Mouse (Mus musculus) adrenal gland, adult 2 months (tissue): ENCODE measurements around the gene Fkbp2. TPM values are rescaled to one million over a fixed set of nuclear protein-coding genes. Genes with fewer than 3 reads are reported as not detected.

Experiments
- DNase-seq: peaks from one replicate; pipeline ENCODE4 v3.0.0; 2021
- polyA plus RNA-seq: library from polyadenylated mRNA; depleted of rRNA; stranded (reverse); fragments of >200 nt; gene quantifications from 2 replicates; pipeline ENCODE4 v1.2.3, GENCODE M21; 2012; rRNA removed
- total RNA-seq, 2 experiments: library from RNA; stranded (reverse); gene quantifications; 2 replicates each; pipeline ENCODE4 v1.2.3; 2021

Fkbp2 gene
- total and polyA plus RNA-seq, 3 experiments = 31.3 to 119 (median 110) TPM

DNA sequence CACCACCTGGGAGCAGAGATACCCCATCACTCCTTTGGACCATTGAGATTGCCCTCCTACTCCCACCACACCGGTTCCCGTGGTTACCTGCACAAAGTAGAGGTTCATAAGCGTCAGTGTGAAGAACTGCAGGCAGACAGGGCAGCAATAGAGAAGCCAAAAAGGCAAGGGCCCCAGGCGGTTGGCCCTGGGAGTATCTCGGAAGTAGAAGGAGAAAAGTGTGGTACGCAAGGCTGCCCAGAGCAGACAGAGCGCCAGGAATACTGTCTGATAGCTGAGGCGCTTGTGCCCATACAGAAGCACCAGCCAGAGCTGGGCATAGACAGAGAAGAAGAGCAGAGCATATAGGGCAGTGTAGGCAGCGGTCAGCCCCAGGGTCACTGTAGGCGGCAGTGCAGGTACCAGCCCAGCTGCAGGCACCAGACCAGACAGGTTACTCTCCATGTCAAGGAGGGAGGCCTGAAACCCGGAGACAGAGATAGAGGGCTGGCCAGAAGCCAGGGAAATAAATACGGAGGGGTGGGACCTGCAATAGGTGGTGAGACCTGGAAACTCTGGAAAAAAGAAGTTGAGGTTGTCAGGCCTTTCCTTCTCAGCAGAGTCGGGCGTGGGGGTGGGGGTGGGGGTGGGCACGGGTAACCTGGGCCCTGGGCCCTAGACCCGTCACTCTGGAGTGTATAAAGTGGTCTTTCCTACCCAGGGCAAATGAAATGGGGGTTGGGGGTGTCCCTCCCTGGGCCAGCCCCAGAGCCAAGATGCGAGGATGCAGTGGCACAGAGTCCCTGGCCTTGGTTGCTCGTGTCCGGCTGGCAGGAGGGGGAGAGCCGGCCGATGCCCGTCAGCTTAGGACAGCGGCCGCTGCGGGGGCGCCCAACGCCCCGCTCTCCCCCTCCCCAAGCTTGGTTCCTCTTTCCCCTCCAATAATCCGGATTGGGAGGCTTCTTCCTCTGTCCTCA, 39.6 kb downstream of the Fkbp2 start:
- peak; percentile 29 for DNase-seq

DNA sequence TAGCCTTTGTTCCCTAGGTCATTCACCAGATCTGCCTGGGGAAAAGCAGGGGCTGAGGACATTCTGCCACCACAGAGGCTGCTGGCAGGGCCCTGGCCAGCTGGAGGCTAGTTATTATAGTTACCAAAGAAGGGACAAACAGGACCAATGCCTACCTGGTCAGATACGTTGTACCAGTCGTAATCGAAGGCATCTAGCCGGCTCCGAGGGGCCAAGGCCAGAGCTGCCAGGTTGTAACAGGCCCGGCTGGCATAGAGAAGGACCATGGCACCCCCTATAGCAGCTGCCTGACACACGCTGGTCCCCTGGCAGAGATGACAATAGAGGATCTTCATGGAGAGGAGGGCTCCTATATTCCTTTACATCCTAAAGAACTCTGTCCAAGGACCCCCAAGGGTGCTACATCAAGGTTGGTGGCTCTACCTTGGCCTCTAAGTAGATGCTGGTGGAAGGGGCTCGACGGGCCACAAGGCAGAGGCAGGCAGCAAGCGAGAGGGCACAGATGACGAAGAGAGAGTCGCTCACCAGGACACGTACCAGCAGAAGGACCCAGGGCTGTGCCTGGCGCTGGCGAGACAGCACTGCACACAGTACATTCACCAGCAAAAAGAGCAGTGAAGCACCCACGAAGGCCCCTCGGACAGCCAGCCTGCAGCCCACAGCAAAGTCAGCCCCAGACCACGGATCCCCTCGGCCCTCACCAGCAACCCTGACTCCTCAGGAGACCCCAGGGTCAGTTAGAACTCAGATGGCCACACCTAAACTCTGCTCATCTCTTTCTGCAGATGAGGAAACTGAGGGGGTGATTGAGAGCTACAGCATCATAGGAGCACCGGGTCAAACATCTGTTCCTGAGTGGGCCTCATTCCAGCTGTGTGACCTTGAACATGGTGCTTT, 40.9 kb downstream of the Fkbp2 start:
- DNase-seq = no peak

DNA sequence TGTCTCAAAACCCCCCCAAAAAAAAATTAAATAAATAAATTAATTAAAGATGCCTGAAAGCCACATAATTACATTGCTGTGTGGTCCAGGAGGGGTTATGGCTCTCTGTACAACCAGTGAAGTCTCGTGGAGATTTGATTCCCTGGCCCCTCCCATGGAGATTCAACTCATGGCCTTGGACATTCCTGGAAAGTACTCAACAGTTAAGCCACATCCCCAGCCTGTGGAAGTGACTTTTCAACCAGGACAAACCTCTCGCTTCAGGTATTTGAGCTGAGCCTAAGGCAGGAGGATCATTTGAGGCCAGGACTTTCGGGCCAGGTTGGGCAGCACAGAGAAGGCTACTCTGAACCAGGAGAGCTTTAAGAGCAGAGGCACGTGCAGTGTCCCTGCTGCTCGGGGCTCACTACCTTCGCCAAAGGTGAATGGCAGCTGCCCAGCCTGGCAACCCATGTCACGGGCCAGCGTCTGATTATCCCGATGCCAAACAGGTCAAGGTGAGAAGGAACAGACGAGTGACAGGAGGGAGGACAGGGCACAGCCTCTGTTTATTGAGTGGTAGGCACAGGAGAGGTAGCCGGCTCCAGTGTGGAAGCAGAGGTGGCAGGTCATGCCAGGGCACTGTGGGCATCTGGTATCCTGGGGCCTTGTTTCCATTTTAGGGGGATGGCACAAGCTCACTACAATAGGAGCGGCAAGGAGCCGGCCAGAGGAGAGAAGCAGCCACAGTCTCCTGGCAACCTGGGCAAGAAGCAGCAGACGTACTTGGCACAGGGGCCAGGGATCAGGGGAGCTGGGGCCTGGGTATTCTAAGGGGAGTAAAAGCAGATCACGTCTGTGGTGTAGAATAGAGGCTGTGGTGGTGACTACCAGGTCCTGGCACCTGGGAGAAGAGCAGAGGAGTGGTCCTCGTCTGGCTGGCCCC, 42.5 kb downstream of the Fkbp2 start:
- peak; percentile 38 for DNase-seq

DNA sequence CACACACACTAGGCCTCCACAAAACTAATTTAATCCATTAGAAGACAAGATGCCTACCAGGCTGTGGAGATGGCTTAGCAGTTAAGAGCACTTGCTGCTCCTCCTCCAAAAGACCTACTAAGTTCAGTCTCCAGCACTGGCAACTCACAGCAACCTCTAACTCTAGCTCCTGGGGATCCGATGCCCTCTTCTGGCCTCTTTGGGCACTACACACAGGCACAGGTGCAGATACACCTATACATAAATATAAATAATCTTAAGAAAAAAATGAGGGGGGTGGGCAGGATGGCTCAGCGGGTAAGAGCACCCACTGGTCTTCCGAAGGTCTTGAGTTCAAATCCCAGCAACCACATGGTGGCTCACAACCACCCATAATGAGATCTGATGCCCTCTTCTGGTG, 44.0 kb downstream of the Fkbp2 start:
- no peak for DNase-seq

DNA sequence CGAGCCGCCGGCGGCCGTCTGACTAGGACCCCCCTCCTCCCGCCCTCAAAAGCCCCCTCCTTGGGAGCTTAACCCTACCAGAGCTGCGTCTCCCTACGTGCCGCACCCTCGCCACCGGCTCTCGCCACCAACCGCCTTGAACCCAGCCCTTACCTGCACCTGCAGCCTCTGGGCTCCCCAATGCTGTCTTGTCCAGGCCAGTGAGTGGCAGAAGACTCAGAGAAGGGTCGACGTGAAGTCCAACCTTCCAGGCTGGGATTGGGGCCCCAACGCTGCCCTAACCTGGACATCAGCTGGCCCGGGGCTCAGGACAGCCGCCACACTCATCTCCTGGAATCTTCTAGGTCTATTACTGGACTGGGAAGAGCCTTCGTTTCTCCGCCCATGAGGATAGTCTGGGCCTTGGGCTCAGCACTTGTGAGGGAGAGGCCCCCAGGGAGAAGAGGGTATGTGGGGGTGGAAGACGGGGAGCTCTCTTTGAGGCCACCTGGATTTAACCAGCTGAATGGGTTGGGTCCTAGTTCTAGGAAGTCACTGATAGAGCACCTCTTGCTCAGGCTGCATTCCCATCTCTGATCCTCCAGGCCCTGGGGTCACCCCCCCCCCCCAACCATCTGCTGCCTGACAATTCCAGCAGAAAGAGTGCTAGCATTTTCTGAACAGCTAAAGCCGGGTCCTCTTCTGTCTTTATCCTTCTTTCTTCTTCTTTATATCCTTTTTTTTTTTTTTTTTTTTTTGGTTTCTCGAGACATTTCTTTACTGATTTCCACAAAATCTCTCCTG, 45.9 kb downstream of the Fkbp2 start, which contains the start of gene Kcnk4:
TSS of gene Kcnk4 (minus strand) at position 321 of the 783 bp plus-strand sequence.
- DNase-seq = no peak

DNA sequence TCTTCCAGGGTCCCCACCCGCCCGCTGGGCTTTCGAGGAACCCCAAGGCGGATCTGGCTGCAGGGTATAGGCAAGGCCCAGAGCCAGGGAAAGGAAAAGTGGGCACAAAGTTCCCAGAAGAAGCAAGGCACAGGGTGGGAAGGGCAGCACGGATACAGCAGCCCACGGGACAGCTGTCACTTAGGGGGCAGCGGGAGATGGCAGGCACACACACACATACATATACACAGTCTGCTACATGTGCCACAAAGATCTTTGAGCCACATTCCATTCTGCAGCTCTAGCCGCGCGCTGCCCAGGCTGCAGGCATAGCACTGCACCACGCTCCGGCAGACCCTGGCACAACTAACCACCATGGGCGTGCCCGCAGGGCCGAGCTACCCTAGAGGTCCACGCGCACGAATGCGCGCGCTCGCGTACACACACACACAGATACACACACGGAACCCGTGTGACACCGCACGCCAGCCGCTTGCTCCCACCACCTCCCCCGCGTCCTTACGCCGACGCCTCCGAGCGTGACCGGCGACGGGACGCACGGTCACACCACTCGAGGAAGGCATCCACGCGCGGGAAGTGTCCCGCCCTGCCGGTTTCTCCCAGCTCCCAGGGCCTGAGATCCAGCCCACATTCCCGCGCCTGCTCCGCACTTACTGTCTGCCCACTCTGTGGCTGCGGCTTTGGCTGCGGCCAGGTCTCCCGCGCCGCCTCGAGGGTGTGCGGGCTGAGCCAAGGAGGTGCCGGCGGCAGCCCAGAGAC, 46.7 kb downstream of the Fkbp2 start:
- peak; percentile 32 for DNase-seq

DNA sequence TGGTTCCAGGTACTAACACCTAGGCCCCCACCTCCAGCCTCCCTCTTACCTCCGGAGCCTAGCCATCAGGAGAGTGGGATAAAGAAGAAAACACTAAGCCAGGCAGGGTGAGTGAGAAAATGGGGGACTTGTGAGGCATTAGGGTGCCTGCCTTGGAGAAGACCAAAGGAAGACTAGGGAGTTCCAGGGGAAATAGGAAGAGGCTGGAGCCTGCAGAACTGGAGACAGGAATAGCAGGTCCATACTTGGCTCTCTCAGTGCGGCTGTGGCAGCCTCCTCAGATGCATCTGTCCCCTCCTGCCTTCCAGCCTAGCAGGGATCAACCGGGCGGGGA, 47.2 kb downstream of the Fkbp2 start:
- no peak for DNase-seq

DNA sequence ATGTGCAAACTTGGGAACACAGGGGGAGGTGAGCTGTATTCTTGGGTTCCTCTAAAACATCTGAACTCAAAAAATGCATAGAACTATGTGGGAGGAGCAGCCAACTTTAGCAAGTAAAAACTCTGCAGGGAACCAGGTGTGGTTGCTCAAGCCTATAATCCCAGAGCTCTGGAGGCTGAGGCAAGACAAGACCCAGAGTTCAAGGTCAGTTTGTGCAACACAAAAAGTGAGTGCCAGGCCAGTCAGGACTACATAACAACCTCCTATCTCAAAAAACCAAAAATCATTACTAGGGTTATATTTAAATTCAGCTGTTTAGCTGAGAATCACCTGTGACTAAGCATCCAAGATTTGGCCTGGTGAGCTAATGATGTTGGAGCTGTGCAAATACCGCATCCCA, 48.3 kb downstream of the Fkbp2 start:
- no peak for DNase-seq

DNA sequence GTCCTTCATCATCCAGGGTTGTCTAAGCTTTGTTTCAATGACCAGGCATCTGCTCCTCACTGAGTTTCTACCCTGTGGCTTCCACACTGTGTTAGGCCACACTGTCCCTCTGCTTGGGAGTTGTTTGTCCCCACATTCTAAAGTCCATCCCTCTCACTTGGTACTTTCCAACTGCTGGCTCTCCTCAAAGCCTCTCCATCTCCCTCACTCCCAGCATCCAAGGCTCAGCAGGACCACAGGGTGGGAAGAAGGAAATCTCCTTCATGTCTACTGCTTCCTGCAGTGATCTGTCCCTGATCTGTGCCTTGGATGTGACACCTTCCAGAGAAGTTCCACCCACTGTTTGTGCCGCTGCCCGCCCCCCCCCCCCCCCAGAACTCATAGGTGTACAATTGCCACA, 49.3 kb downstream of the Fkbp2 start:
- DNase-seq = no peak

DNA sequence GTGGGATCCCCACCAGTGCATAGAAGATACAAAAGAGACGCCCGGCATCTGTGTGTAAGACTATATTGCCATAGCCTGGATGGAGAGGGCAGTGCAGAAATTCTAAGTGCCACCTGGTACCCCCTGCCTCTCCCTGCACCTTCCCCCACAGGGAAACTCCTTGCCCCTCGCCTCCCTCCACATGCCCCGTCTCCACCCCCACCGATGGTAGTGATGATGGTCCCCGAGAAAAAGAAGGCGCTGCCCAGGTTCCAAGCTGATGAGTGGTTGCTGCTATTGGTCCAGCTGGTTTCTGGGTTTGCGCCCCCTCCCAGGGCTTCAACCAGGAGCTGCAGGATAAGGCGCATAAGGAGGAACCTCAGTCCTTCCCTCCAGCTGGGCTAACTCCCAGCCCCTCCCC, 52.2 kb downstream of the Fkbp2 start:
- DNase-seq = no peak

Other genes starting within 250 kb of the Fkbp2 start
- 10 to 100 TPM; 18.1 to 32.3 TPM for gene Rps6ka4, start 139.9 kb downstream of the Fkbp2 start, total RNA-seq
- 48.2 and 49.8 TPM in 2 replicates for gene Rps6ka4, start 139.9 kb downstream of the Fkbp2 start, polyA plus RNA-seq
- 1 to 10 TPM; 1.9 to 2.1 TPM for gene Ccdc88b, start 122.3 kb downstream of the Fkbp2 start, total RNA-seq
- 3.2 and 4.3 TPM in 2 replicates for gene Ccdc88b, start 122.3 kb downstream of the Fkbp2 start, polyA plus RNA-seq
- 100 to 1,000 TPM; 103 to 118 TPM for gene Trmt112, start 70.8 kb downstream of the Fkbp2 start, total RNA-seq
- 197 and 206 TPM in 2 replicates for gene Trmt112, start 70.8 kb downstream of the Fkbp2 start, polyA plus RNA-seq
- 100 to 1,000 TPM; 297 to 298 TPM for gene Prdx5, start 70.4 kb downstream of the Fkbp2 start, total RNA-seq
- 90.2 and 91.2 TPM in 2 replicates for gene Prdx5, start 70.4 kb downstream of the Fkbp2 start, polyA plus RNA-seq
- 10 to 100 TPM; 29.3 to 62.8 TPM for gene Esrra, start 58.7 kb downstream of the Fkbp2 start, total RNA-seq
- 67.6 and 87.7 TPM in 2 replicates for gene Esrra, start 58.7 kb downstream of the Fkbp2 start, polyA plus RNA-seq
- gene Catsperz, start 55.1 kb downstream of the Fkbp2 start, total RNA-seq = under 1 TPM in 1 of 2 experiments, not detected in 1; 0.58 TPM
- not detected in 2 replicates for gene Catsperz, start 55.1 kb downstream of the Fkbp2 start, polyA plus RNA-seq
- gene Kcnk4, start 46.0 kb downstream of the Fkbp2 start, total RNA-seq = under 1 TPM in 1 of 2 experiments, not detected in 1; 0.31 TPM
- 0.06 TPM in 1 of 2 replicates, not detected in the other for gene Kcnk4, start 46.0 kb downstream of the Fkbp2 start, polyA plus RNA-seq
- gene Bad, start 38.6 kb downstream of the Fkbp2 start, total RNA-seq = 10 to 100 TPM; 44.7 to 58.7 TPM
- 91.2 and 102 TPM in 2 replicates for gene Bad, start 38.6 kb downstream of the Fkbp2 start, polyA plus RNA-seq
- 10 to 100 TPM; 47.9 to 51.5 TPM for gene Gpr137, start 38.0 kb downstream of the Fkbp2 start, total RNA-seq
- gene Gpr137, start 38.0 kb downstream of the Fkbp2 start, polyA plus RNA-seq = 202 and 223 TPM in 2 replicates
- gene Ppp1r14b, start 5.5 kb downstream of the Fkbp2 start, total RNA-seq = 100 to 1,000 TPM; 123 to 288 TPM
- gene Ppp1r14b, start 5.5 kb downstream of the Fkbp2 start, polyA plus RNA-seq = 156 and 181 TPM in 2 replicates
- 10 to 100 TPM; 34.1 to 47.8 TPM for gene Plcb3, start 4.0 kb downstream of the Fkbp2 start, total RNA-seq
- 69.1 and 87.1 TPM in 2 replicates for gene Plcb3, start 4.0 kb downstream of the Fkbp2 start, polyA plus RNA-seq
- 100 to 1,000 TPM; 109 to 131 TPM for gene Vegfb, start 7.2 kb upstream of the Fkbp2 start, total RNA-seq
- gene Vegfb, start 7.2 kb upstream of the Fkbp2 start, polyA plus RNA-seq = 149 and 263 TPM in 2 replicates
- 10 to 100 TPM; 42.6 to 50.7 TPM for gene Dnajc4, start 12.1 kb upstream of the Fkbp2 start, total RNA-seq
- 43.0 and 47.5 TPM in 2 replicates for gene Dnajc4, start 12.1 kb upstream of the Fkbp2 start, polyA plus RNA-seq
- gene Nudt22, start 15.6 kb upstream of the Fkbp2 start, total RNA-seq = 10 to 100 TPM; 28.3 to 40.7 TPM
- gene Nudt22, start 15.6 kb upstream of the Fkbp2 start, polyA plus RNA-seq = 122 and 130 TPM in 2 replicates
- 10 to 100 TPM; 11.5 to 16.3 TPM for gene Trpt1, start 15.6 kb upstream of the Fkbp2 start, total RNA-seq
- 18.1 and 20.3 TPM in 2 replicates for gene Trpt1, start 15.6 kb upstream of the Fkbp2 start, polyA plus RNA-seq
- gene Fermt3, start 39.0 kb upstream of the Fkbp2 start, total RNA-seq = 1 to 10 TPM; 6.7 to 7.1 TPM
- gene Fermt3, start 39.0 kb upstream of the Fkbp2 start, polyA plus RNA-seq = 10.4 and 10.8 TPM in 2 replicates
- 100 to 1,000 TPM; 175 to 323 TPM for gene Stip1, start 59.5 kb upstream of the Fkbp2 start, total RNA-seq
- gene Stip1, start 59.5 kb upstream of the Fkbp2 start, polyA plus RNA-seq = 22.8 and 43.0 TPM in 2 replicates
- 10 to 100 TPM; 56.4 to 65.1 TPM for gene Macrod1, start 76.3 kb upstream of the Fkbp2 start, total RNA-seq
- gene Macrod1, start 76.3 kb upstream of the Fkbp2 start, polyA plus RNA-seq = 134 and 138 TPM in 2 replicates
- 1 to 10 TPM; 2.1 to 9.2 TPM for gene Flrt1, start 125.2 kb upstream of the Fkbp2 start, total RNA-seq
- 0.79 and 2.9 TPM in 2 replicates for gene Flrt1, start 125.2 kb upstream of the Fkbp2 start, polyA plus RNA-seq
- gene Otub1, start 225.8 kb upstream of the Fkbp2 start, total RNA-seq = 100 to 1,000 TPM; 130 to 138 TPM
- gene Otub1, start 225.8 kb upstream of the Fkbp2 start, polyA plus RNA-seq = 139 and 141 TPM in 2 replicates
- 1,000 to 10,000 TPM; 1,087 to 1,191 TPM for gene Cox8a, start 237.1 kb upstream of the Fkbp2 start, total RNA-seq
- gene Cox8a, start 237.1 kb upstream of the Fkbp2 start, polyA plus RNA-seq = 2,774 and 3,841 TPM in 2 replicates